In the genomic region with DNA sequence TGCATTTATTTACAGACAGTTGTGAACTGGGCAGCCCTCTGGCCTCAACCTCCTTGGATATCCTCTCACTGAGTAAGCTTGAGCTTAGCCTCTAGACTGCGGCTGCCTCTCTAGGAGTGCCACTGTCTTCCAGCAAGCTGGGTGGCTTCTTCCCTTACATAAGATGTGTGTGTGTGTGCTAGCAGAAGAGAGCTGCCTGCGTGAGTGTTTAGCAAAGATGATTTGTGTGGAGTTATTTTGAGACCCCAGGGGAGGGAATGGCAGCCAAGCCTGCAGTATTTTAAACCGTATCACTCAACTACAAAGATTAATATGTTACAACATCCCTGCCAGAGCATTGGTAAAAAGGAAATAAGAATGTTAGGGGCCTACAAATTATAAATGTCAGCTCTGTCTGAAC, we compare ENCODE assay signal across 16 mouse cellular contexts. TPM values are rescaled to one million over a fixed set of nuclear protein-coding genes. Genes with fewer than 3 reads are reported as not detected.
DNase-seq lines count a peak whose midpoint lies in the region; ATAC-seq lines count a peak whose summit lies in the region.
"Had no signal": no experiment of that assay in that cellular context is flagged by ENCODE, and none has a peak within 500 bp of the region (broad histone marks: within the 10 kb centered on the region; RNA-seq: fewer than 3 reads in every experiment).

No protein-coding gene starts in this region.

- H3K36me3 ChIP-seq in midbrain, embryonic 13.5 days = no peaks in the 10 kb centered on the region
- H3K36me3 ChIP-seq: embryonic facial prominence, embryonic 12.5 days; lung, embryonic 15.5 days; stomach, embryonic 15.5 days had no signal

- peak; percentile 23 for DNase-seq in gastrocnemius, postnatal 25 days
- no peak for DNase-seq in gastrocnemius, postnatal 14 days
- DNase-seq in layer of hippocampus, adult 9-11 months = peak; percentile 42
- DNase-seq in layer of hippocampus, adult 9-10 months (ENCODE audit: low spot score) = no peak
- peak; percentile 49 to 56 for DNase-seq in left cerebral cortex, postnatal 36 days (ENCODE audit: low spot score in 2 of 2)
- DNase-seq in T-cell, adult 2 months (ENCODE audit: low spot score) = no peak
- DNase-seq: cerebellum, adult 18-20 months; heart, postnatal 10 days; layer of hippocampus, postnatal 36 days had no signal

- intact Hi-C loops in gastrocnemius, postnatal 14 days (cut with DNase I; ENCODE audit: low total_unique reads) = no loop called here
- intact Hi-C loops in left cerebral cortex, postnatal 36 days (cut with DNase I) = no loop called here

- no peak overlapping the region for H3K27ac ChIP-seq in midbrain, embryonic 13.5 days
- H3K27ac ChIP-seq: embryonic facial prominence, embryonic 12.5 days; lung, embryonic 15.5 days; stomach, embryonic 15.5 days had no signal

- no peak overlapping the region for H3K9ac ChIP-seq in midbrain, embryonic 13.5 days (replicated peaks)
- H3K9ac ChIP-seq: embryonic facial prominence, embryonic 12.5 days; lung, embryonic 15.5 days; stomach, embryonic 15.5 days had no signal

- no peak overlapping the region for H3K4me3 ChIP-seq in midbrain, embryonic 13.5 days (replicated peaks)
- H3K4me3 ChIP-seq: embryonic facial prominence, embryonic 12.5 days; lung, embryonic 15.5 days; stomach, embryonic 15.5 days had no signal

- H3K27me3 ChIP-seq in midbrain, embryonic 13.5 days = no peaks in the 10 kb centered on the region
- H3K27me3 ChIP-seq: embryonic facial prominence, embryonic 12.5 days; lung, embryonic 15.5 days; Patski; stomach, embryonic 15.5 days had no signal

- H3K9me3 ChIP-seq in midbrain, embryonic 13.5 days = no peaks in the 10 kb centered on the region
- H3K9me3 ChIP-seq: embryonic facial prominence, embryonic 12.5 days; lung, embryonic 15.5 days; stomach, embryonic 15.5 days had no signal

- no peak overlapping the region for H3K4me2 ChIP-seq in midbrain, embryonic 13.5 days (replicated peaks)
- H3K4me2 ChIP-seq: embryonic facial prominence, embryonic 12.5 days; lung, embryonic 15.5 days; stomach, embryonic 15.5 days had no signal

- peaks cover 31% of the 10 kb centered on the region for H3K4me1 ChIP-seq in midbrain, embryonic 13.5 days (replicated peaks)
- H3K4me1 ChIP-seq: stomach, embryonic 15.5 days had no signal

- ATAC-seq in frontal cortex, adult (ENCODE audit: low TSS enrichment) = peak; percentile 86
- ATAC-seq in midbrain, embryonic 13.5 days = no peak
- ATAC-seq: Patski had no signal

- WGBS in midbrain, embryonic 13.5 days = 80% methylated on average over 3 of the region's 3 CpGs

RNA-seq across cellular contexts. Expression of gene Lrrc4, which starts 49.9 kb away (rescaled TPM):
- under 1 TPM; 0.19 to 0.49 TPM for total RNA-seq in gastrocnemius, postnatal 25 days (2021)
- total RNA-seq in gastrocnemius, postnatal 14 days (2021) = under 1 TPM; 0.64 to 0.68 TPM
- 100 to 1,000 TPM in 1 of 2 experiments, 10 to 100 TPM in 1; 95.8 to 105 TPM for total RNA-seq in left cerebral cortex, postnatal 36 days (2021)
- polyA plus RNA-seq in midbrain, embryonic 13.5 days (2015; fragmentation: Nextera tagmentation; extraction: Ambion mirVana) = 5.1 and 5.3 TPM in 2 replicates
- total RNA-seq: monocyte, adult 5-6 weeks had no signal
- polyA plus RNA-seq: Patski had no signal

Comparison
In these comparisons a context has a peak if more than half of its experiments do, and no peak if none do; other contexts are left out.
1. DNase-seq: peak in gastrocnemius, postnatal 25 days (single experiment), layer of hippocampus, adult 9-11 months (single experiment) and left cerebral cortex, postnatal 36 days (2 of 2); none in gastrocnemius, postnatal 14 days (single experiment), layer of hippocampus, adult 9-10 months (single experiment) and T-cell, adult 2 months (single experiment).
2. RNA of gene Lrrc4, which starts 49.9 kb away (total RNA-seq): 95.8 to 105 TPM in left cerebral cortex, postnatal 36 days; 0.64 to 0.68 TPM in gastrocnemius, postnatal 14 days and 0.19 to 0.49 TPM in gastrocnemius, postnatal 25 days; every median in the first group is over 10 times any median in the second.